Mouse (Mus musculus): ENCODE data around the gene Ndufb7.

The Ndufb7 gene

DNA sequence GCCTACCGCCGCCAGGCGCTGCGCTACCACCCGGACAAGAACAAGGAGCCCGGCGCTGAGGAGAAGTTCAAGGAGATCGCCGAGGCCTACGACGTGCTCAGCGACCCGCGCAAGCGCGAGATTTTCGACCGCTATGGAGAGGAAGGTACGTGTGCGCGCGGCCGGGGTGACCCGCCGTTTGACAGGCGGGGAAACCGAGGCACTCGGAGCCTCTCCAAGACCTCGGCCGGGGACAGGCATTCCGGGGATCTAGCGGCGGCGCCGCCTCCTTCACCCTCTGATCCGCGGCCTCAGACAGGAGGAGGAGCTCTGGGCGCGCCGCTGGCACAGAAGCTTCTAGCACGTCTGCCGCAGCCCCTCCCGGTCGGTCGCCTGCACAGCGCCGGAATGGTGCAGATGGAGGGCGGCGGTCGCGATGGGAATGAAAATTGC, 41.9 kb downstream of the Ndufb7 start:
- DNase-seq: peak; percentile 91

DNA sequence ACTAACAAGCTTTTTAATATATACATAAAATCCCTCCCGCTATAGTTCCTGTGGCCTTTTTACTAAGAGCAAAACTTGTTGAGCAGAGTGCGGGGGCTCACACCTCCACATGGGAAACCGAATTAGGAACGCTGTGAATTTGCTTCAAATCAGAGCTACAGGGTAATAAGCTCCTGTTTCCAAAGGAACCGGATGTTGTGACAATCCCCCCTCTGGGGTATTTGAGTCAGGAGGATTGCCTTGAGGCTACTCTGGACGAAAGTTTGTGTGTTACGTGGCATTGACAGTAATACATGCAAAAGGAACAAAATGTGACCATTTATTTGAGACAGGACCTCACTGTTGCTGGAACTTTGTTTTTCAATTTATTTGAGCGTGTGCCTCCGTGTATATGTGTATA, 42.6 kb downstream of the Ndufb7 start:
- DNase-seq: no peak

DNA sequence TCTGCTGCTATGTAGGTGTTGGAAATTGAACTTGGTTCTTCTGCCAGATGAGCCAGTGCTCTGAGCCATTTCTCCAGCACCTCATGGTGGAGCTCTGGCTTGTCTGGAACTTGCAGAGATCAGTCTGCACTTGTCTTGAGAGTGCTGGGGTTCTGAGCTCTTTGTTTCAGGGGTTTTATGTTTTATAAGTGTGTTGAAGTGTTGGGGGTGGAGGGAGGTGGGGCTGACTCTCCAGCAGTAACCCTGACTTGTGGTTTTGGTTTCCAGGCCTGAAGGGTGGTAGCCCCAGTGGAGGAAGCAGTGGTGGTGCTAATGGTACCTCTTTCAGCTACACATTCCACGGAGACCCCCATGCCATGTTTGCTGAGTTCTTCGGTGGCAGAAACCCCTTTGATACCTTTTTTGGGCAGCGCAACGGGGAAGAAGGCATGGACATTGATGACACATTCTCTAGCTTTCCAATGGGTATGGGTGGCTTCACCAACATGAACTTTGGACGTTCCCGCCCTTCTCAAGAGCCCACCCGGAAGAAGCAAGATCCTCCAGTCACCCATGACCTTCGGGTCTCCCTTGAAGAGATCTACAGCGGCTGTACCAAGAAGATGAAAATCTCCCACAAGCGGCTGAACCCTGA, 43.2 kb downstream of the Ndufb7 start:
- DNase-seq: no peak

DNA sequence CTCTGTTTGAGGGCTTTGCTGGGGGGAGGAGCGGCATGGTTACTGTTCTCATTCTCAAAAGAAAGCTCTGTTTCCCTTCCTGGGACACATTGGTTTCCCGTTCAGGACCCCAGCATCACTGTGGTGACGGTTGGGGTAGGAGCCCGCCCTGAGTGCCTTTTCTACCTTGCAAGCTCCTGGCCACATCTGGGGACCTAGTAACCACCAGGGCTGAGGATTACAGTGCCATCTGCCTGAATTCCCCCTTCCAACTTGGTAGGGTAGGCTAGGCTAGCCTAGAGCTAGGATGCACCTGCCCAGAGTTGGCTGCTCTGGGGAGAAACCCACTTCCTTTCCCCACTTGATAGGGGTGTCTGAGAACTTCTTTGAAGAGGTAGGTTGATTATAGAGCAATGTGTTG, 45.5 kb downstream of the Ndufb7 start:
- no peak for DNase-seq

GRCm38 (mm10) chr8:83613695-83614094, 47.2 kb downstream of the Ndufb7 start:
- no peak for DNase-seq

DNA sequence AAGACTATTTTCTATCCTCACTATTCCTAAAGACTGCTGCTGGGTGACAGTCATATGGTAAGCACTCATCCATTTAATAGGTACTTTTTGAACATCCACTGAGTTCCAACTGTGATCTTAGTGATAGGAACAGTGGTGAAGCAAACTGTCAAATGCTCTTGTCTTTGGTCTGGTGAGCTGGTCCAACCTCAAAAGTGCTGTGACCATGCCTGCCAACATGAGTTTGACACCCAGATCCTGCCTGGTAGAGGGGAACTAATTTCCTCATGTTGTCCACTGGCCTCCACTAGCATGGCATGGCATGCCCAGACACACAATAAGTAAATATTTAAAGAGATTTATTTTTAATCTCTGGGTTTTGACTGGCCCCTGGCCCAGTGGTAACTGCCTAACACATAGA, 50.2 kb downstream of the Ndufb7 start:
- DNase-seq: no peak

- DNase-seq: no peak
Measured at GRCm38 (mm10) chr8:83617111-83617510, 50.6 kb downstream of the Ndufb7 start.

DNA sequence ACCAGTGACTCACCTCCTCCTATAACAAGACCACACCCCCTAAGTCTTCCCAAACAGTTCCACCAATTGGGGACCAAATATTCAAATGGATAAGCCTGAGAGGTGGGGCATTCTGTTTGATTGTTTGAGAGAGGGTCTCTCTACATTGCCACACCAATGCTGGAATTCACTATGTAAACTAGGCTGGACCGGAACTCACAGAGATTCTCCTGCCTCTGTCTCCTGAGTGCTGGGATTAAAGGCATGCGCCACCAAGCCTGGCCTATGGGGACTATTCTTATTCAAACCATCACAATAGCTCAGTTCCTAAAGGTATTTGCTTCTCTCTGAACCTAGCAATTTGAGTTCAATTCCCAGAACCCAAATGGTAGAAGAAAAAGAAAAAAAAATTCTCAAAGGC, 52.1 kb downstream of the Ndufb7 start:
- DNase-seq: no peak

- no peak for DNase-seq
Measured at GRCm38 (mm10) chr8:83619568-83620285, 53.3 kb downstream of the Ndufb7 start.

Measured in kidney, postnatal 14 days (tissue).